ENCODE assay signal across 26 mouse cellular contexts in genomic region chr14:95660862-95661261, GRCm38 (mm10).
"Had no signal": no experiment of that assay in that cellular context is flagged by ENCODE, and none has a peak within 500 bp of the region (broad histone marks: within the 10 kb centered on the region; RNA-seq: fewer than 3 reads in every experiment).

No protein-coding gene starts in this region.

- H3K4me3 ChIP-seq: heart, embryonic 10.5 days; heart, embryonic 13.5 days; heart, embryonic 15.5 days; hindbrain, embryonic 13.5 days; hindbrain, embryonic 15.5 days; kidney, embryonic 15.5 days; layer of hippocampus, adult 2 months; limb, embryonic 13.5 days; limb, embryonic 15.5 days; liver, embryonic 12.5 days had no signal

- ATAC-seq: hindbrain, postnatal 0 days; intestine, embryonic 16.5 days; liver, embryonic 12.5 days had no signal

- H3K27me3 ChIP-seq: heart, embryonic 13.5 days; heart, embryonic 15.5 days; hindbrain, embryonic 13.5 days; hindbrain, embryonic 15.5 days; kidney, embryonic 15.5 days; limb, embryonic 13.5 days; limb, embryonic 15.5 days; liver, embryonic 12.5 days had no signal

- H3K27ac ChIP-seq: heart, embryonic 10.5 days; heart, embryonic 13.5 days; heart, embryonic 15.5 days; hindbrain, embryonic 13.5 days; hindbrain, embryonic 15.5 days; hindbrain, postnatal 0 days; kidney, embryonic 15.5 days; kidney, postnatal 0 days; layer of hippocampus, adult 2 months; limb, embryonic 13.5 days; limb, embryonic 15.5 days; liver, embryonic 12.5 days; liver, embryonic 14.5 days had no signal

- H3K9me3 ChIP-seq: heart, embryonic 10.5 days; heart, embryonic 13.5 days; heart, embryonic 15.5 days; hindbrain, embryonic 13.5 days; hindbrain, embryonic 15.5 days; kidney, embryonic 15.5 days; limb, embryonic 13.5 days; limb, embryonic 15.5 days; liver, embryonic 12.5 days had no signal

- H3K4me1 ChIP-seq: heart, embryonic 10.5 days; heart, embryonic 13.5 days; heart, embryonic 15.5 days; hindbrain, embryonic 13.5 days; hindbrain, embryonic 15.5 days; kidney, embryonic 15.5 days; limb, embryonic 13.5 days; limb, embryonic 15.5 days; liver, embryonic 12.5 days had no signal

- H3K4me2 ChIP-seq: heart, embryonic 13.5 days; heart, embryonic 15.5 days; hindbrain, embryonic 13.5 days; hindbrain, embryonic 15.5 days; kidney, embryonic 15.5 days; limb, embryonic 13.5 days; limb, embryonic 15.5 days; liver, embryonic 12.5 days had no signal

- H3K36me3 ChIP-seq: heart, embryonic 10.5 days; heart, embryonic 13.5 days; heart, embryonic 15.5 days; hindbrain, embryonic 13.5 days; hindbrain, embryonic 15.5 days; kidney, embryonic 15.5 days; limb, embryonic 13.5 days; limb, embryonic 15.5 days; liver, embryonic 12.5 days had no signal

- DNase-seq: gastrocnemius, postnatal 14 days; gastrocnemius, postnatal 36 days; heart, adult 18-20 months; heart, postnatal 14 days; heart, postnatal 36 days; kidney, adult 11 months; kidney, adult 2 months; kidney, adult 9 months; kidney, postnatal 14 days; kidney, postnatal 4 days; layer of hippocampus, postnatal 36 days; left cerebral cortex, postnatal 4 days had no signal

- H3K9ac ChIP-seq: heart, embryonic 13.5 days; heart, embryonic 15.5 days; hindbrain, embryonic 13.5 days; hindbrain, embryonic 15.5 days; kidney, embryonic 15.5 days; limb, embryonic 13.5 days; limb, embryonic 15.5 days; liver, embryonic 12.5 days; liver, embryonic 14.5 days had no signal
